Mouse (Mus musculus): Measurements from ENCODE around the gene Gpcpd1. TPM values are rescaled to one million over a fixed set of nuclear protein-coding genes. Genes with fewer than 3 reads are reported as not detected.

The Gpcpd1 gene
- polyA plus RNA-seq, 1 experiment from 2014 or later: 41.7 TPM

- no peaks in the 10 kb centered on the region for H3K9me3 ChIP-seq (ENCODE audit: control insufficient read depth, low read length)
- no peaks in the 10 kb centered on the region for H3K4me1 ChIP-seq (ENCODE audit: control insufficient read depth, insufficient read depth, low read length)
- H3K9ac ChIP-seq (ENCODE audit: low read length): no peak overlapping the region
- no peak overlapping the region for H3K27ac ChIP-seq (ENCODE audit: low read depth, low read length)
- no peaks in the 10 kb centered on the region for H3K36me3 ChIP-seq (ENCODE audit: control insufficient read depth, insufficient read depth, low read length)
- peak; percentile 39 for DNase-seq (ENCODE audit: low spot score, missing footprints)
- H3K27me3 ChIP-seq (ENCODE audit: control insufficient read depth, insufficient read depth, low read length): no peaks in the 10 kb centered on the region
- no peak for ATAC-seq (ENCODE audit: low FRiP score)
- no peak overlapping the region for H3K4me2 ChIP-seq
- H3K4me3 ChIP-seq (ENCODE audit: low read depth, low read length): no peak overlapping the region
- WGBS: 76% methylated on average over 5 of the region's 5 CpGs
These were observed 18.4 kb upstream of the Gpcpd1 start for GRCm38 (mm10) chr2:132605795-132606563.

GRCm38 (mm10) chr2:132604922-132605321 is 17.4 kb upstream of the Gpcpd1 start:
- Histone ChIP-seq H3K27me3 (ENCODE audit: control insufficient read depth, insufficient read depth, low read length) (no peaks in the 10 kb centered on the region), H3K4me1 (ENCODE audit: control insufficient read depth, insufficient read depth, low read length) (no peaks in the 10 kb centered on the region), H3K36me3 (ENCODE audit: control insufficient read depth, insufficient read depth, low read length) (no peaks in the 10 kb centered on the region), H3K9me3 (ENCODE audit: control insufficient read depth, low read length) (no peaks in the 10 kb centered on the region), H3K4me2 (no peak overlapping the region), H3K4me3 (ENCODE audit: low read depth, low read length) (no peak overlapping the region), H3K27ac (ENCODE audit: low read depth, low read length) (no peak overlapping the region), H3K9ac (ENCODE audit: low read length) (no peak overlapping the region)
- ATAC-seq (ENCODE audit: low FRiP score) (no peak), DNase-seq (ENCODE audit: low spot score, missing footprints) (peak; percentile 37)
- 90% methylated on average over 4 of the region's 4 CpGs for WGBS

- Histone ChIP-seq H3K27ac (ENCODE audit: low read depth, low read length) (no peak overlapping the region), H3K4me2 (no peak overlapping the region), H3K4me1 (ENCODE audit: control insufficient read depth, insufficient read depth, low read length) (no peaks in the 10 kb centered on the region), H3K36me3 (ENCODE audit: control insufficient read depth, insufficient read depth, low read length) (no peaks in the 10 kb centered on the region), H3K4me3 (ENCODE audit: low read depth, low read length) (no peak overlapping the region), H3K9ac (ENCODE audit: low read length) (no peak overlapping the region), H3K27me3 (ENCODE audit: control insufficient read depth, insufficient read depth, low read length) (no peaks in the 10 kb centered on the region), H3K9me3 (ENCODE audit: control insufficient read depth, low read length) (no peaks in the 10 kb centered on the region)
- DNase-seq (ENCODE audit: low spot score, missing footprints) (peak; percentile 72), ATAC-seq (ENCODE audit: low FRiP score) (no peak)
- WGBS: 82% methylated on average over 2 of the region's 2 CpGs
These were observed 16.2 kb upstream of the Gpcpd1 start for GRCm38 (mm10) chr2:132603706-132604105.

- Histone ChIP-seq H3K4me1 (ENCODE audit: control insufficient read depth, insufficient read depth, low read length) (no peaks in the 10 kb centered on the region), H3K9ac (ENCODE audit: low read length) (no peak overlapping the region), H3K4me3 (ENCODE audit: low read depth, low read length) (no peak overlapping the region), H3K36me3 (ENCODE audit: control insufficient read depth, insufficient read depth, low read length) (no peaks in the 10 kb centered on the region), H3K27me3 (ENCODE audit: control insufficient read depth, insufficient read depth, low read length) (no peaks in the 10 kb centered on the region), H3K27ac (ENCODE audit: low read depth, low read length) (no peak overlapping the region), H3K9me3 (ENCODE audit: control insufficient read depth, low read length) (no peaks in the 10 kb centered on the region), H3K4me2 (no peak overlapping the region)
- ATAC-seq (ENCODE audit: low FRiP score) (no peak), DNase-seq (ENCODE audit: low spot score, missing footprints) (no peak)
These were observed 14.2 kb upstream of the Gpcpd1 start for GRCm38 (mm10) chr2:132601777-132602176.

- Histone ChIP-seq H3K4me1 (ENCODE audit: control insufficient read depth, insufficient read depth, low read length) (no peaks in the 10 kb centered on the region), H3K27ac (ENCODE audit: low read depth, low read length) (no peak overlapping the region), H3K27me3 (ENCODE audit: control insufficient read depth, insufficient read depth, low read length) (no peaks in the 10 kb centered on the region), H3K4me2 (no peak overlapping the region), H3K4me3 (ENCODE audit: low read depth, low read length) (no peak overlapping the region), H3K9ac (ENCODE audit: low read length) (no peak overlapping the region), H3K36me3 (ENCODE audit: control insufficient read depth, insufficient read depth, low read length) (no peaks in the 10 kb centered on the region), H3K9me3 (ENCODE audit: control insufficient read depth, low read length) (no peaks in the 10 kb centered on the region)
- WGBS: 85% methylated on average over 4 of the region's 4 CpGs
- no peak for ATAC-seq (ENCODE audit: low FRiP score)
- DNase-seq (ENCODE audit: low spot score, missing footprints): no peak
These were observed 12.6 kb upstream of the Gpcpd1 start for GRCm38 (mm10) chr2:132600081-132600480.

- no peak for ATAC-seq (ENCODE audit: low FRiP score)
- H3K4me2 ChIP-seq: no peak overlapping the region
These were observed 11.6 kb upstream of the Gpcpd1 start for GRCm38 (mm10) chr2:132599127-132599526.

GRCm38 (mm10) chr2:132597866-132598480 is 10.4 kb upstream of the Gpcpd1 start:
- Histone ChIP-seq H3K9me3 (ENCODE audit: control insufficient read depth, low read length) (no peaks in the 10 kb centered on the region), H3K4me1 (ENCODE audit: control insufficient read depth, insufficient read depth, low read length) (no peaks in the 10 kb centered on the region), H3K36me3 (ENCODE audit: control insufficient read depth, insufficient read depth, low read length) (no peaks in the 10 kb centered on the region), H3K27me3 (ENCODE audit: control insufficient read depth, insufficient read depth, low read length) (no peaks in the 10 kb centered on the region), H3K9ac (ENCODE audit: low read length) (no peak overlapping the region), H3K27ac (ENCODE audit: low read depth, low read length) (no peak overlapping the region), H3K4me3 (ENCODE audit: low read depth, low read length) (no peak overlapping the region), H3K4me2 (no peak overlapping the region)
- DNase-seq (ENCODE audit: low spot score, missing footprints) (no peak), ATAC-seq (ENCODE audit: low FRiP score) (no peak)
- 76% methylated on average over 3 of the region's 3 CpGs for WGBS

More at GRCm38 (mm10) chr2:132599127-132599526, 11.6 kb upstream of the Gpcpd1 start:
- Histone ChIP-seq H3K4me1 (ENCODE audit: control insufficient read depth, insufficient read depth, low read length) (no peaks in the 10 kb centered on the region), H3K4me3 (ENCODE audit: low read depth, low read length) (no peak overlapping the region), H3K9me3 (ENCODE audit: control insufficient read depth, low read length) (no peaks in the 10 kb centered on the region), H3K27ac (ENCODE audit: low read depth, low read length) (no peak overlapping the region), H3K9ac (ENCODE audit: low read length) (no peak overlapping the region), H3K27me3 (ENCODE audit: control insufficient read depth, insufficient read depth, low read length) (no peaks in the 10 kb centered on the region), H3K36me3 (ENCODE audit: control insufficient read depth, insufficient read depth, low read length) (no peaks in the 10 kb centered on the region)
- 90% methylated on average over 6 of the region's 6 CpGs for WGBS
- DNase-seq (ENCODE audit: low spot score, missing footprints): no peak

GRCm38 (mm10) chr2:132597226-132597625 is 9.7 kb upstream of the Gpcpd1 start:
- Histone ChIP-seq H3K9me3 (ENCODE audit: control insufficient read depth, low read length) (no peaks in the 10 kb centered on the region), H3K27me3 (ENCODE audit: control insufficient read depth, insufficient read depth, low read length) (no peaks in the 10 kb centered on the region), H3K9ac (ENCODE audit: low read length) (no peak overlapping the region), H3K4me3 (ENCODE audit: low read depth, low read length) (no peak overlapping the region), H3K36me3 (ENCODE audit: control insufficient read depth, insufficient read depth, low read length) (no peaks in the 10 kb centered on the region), H3K27ac (ENCODE audit: low read depth, low read length) (no peak overlapping the region), H3K4me2 (no peak overlapping the region), H3K4me1 (ENCODE audit: control insufficient read depth, insufficient read depth, low read length) (no peaks in the 10 kb centered on the region)
- no peak for DNase-seq (ENCODE audit: low spot score, missing footprints)
- 70% methylated on average over 8 of the region's 8 CpGs for WGBS
- no peak for ATAC-seq (ENCODE audit: low FRiP score)

GRCm38 (mm10) chr2:132595601-132596235 is 8.2 kb upstream of the Gpcpd1 start:
- peak; percentile 80 for DNase-seq (ENCODE audit: low spot score, missing footprints)
- ATAC-seq (ENCODE audit: low FRiP score): no peak
- Histone ChIP-seq H3K36me3 (ENCODE audit: control insufficient read depth, insufficient read depth, low read length) (no peaks in the 10 kb centered on the region), H3K27me3 (ENCODE audit: control insufficient read depth, insufficient read depth, low read length) (no peaks in the 10 kb centered on the region), H3K4me3 (ENCODE audit: low read depth, low read length) (no peak overlapping the region), H3K9me3 (ENCODE audit: control insufficient read depth, low read length) (no peaks in the 10 kb centered on the region), H3K4me1 (ENCODE audit: control insufficient read depth, insufficient read depth, low read length) (no peaks in the 10 kb centered on the region), H3K9ac (ENCODE audit: low read length) (no peak overlapping the region), H3K27ac (ENCODE audit: low read depth, low read length) (no peak overlapping the region), H3K4me2 (no peak overlapping the region)
- 84% methylated on average over 11 of the region's 11 CpGs for WGBS
